23 mouse cellular contexts compared by ENCODE assay signal in genomic region chr8:58253620-58254019, GRCm38 (mm10).
DNase-seq lines count a peak whose midpoint lies in the region; ATAC-seq and TF ChIP-seq lines count a peak whose summit lies in the region.
"Had no signal": no experiment of that assay in that cellular context is flagged by ENCODE, and none has a peak within 500 bp of the region (broad histone marks: within the 10 kb centered on the region; RNA-seq: fewer than 3 reads in every experiment).

No protein-coding gene starts in this region.

- no peak overlapping the region for H3K27ac ChIP-seq in forebrain, embryonic 13.5 days
- no peak overlapping the region for H3K27ac ChIP-seq in forebrain, embryonic 11.5 days (ENCODE audit: low read depth, low read length)
- H3K27ac ChIP-seq in forebrain, postnatal 0 days (ENCODE audit: low read depth, low read length): no peak overlapping the region
- no peak overlapping the region for H3K27ac ChIP-seq in embryonic facial prominence, embryonic 10.5 days (replicated peaks)
- H3K27ac ChIP-seq: gastrocnemius, adult 2 months; hindbrain, embryonic 12.5 days; hindbrain, embryonic 15.5 days had no signal

- no peak overlapping the region for H3K9ac ChIP-seq in forebrain, embryonic 13.5 days
- no peak overlapping the region for H3K9ac ChIP-seq in forebrain, embryonic 11.5 days (ENCODE audit: low read length)
- H3K9ac ChIP-seq in forebrain, postnatal 0 days: no peak overlapping the region
- H3K9ac ChIP-seq: hindbrain, embryonic 12.5 days; hindbrain, embryonic 15.5 days had no signal

- H3K9me3 ChIP-seq in forebrain, embryonic 13.5 days (replicated peaks): no peaks in the 10 kb centered on the region
- H3K9me3 ChIP-seq in forebrain, embryonic 11.5 days (ENCODE audit: control insufficient read depth, low read length): no peaks in the 10 kb centered on the region
- no peaks in the 10 kb centered on the region for H3K9me3 ChIP-seq in forebrain, postnatal 0 days (ENCODE audit: low read length)
- no peaks in the 10 kb centered on the region for H3K9me3 ChIP-seq in embryonic facial prominence, embryonic 10.5 days
- H3K9me3 ChIP-seq: G1E; hindbrain, embryonic 12.5 days; hindbrain, embryonic 15.5 days had no signal

- ATAC-seq in forebrain, embryonic 13.5 days: peak; percentile 74
- ATAC-seq in forebrain, embryonic 11.5 days (replicated peaks; ENCODE audit: low FRiP score): no peak
- ATAC-seq in frontal cortex, adult (ENCODE audit: low TSS enrichment): peak; percentile 34; the same call in 1 of the 2 replicates
- peak; percentile 66 for ATAC-seq in forebrain, postnatal 0 days
- ATAC-seq: intestine, postnatal 0 days; Patski had no signal

- WGBS in forebrain, embryonic 13.5 days: 33% methylated on average over 1 of the region's 1 CpGs
- 69% methylated on average over 1 of the region's 1 CpGs for WGBS in forebrain, embryonic 11.5 days
- 23% methylated on average over 1 of the region's 1 CpGs for WGBS in forebrain, postnatal 0 days
- 68% methylated on average over 1 of the region's 1 CpGs for WGBS in embryonic facial prominence, embryonic 10.5 days

- DNase-seq in forebrain, embryonic 11.5 days (ENCODE audit: low spot score): no peak
- no peak for DNase-seq in frontal cortex, postnatal 36 days (ENCODE audit: low spot score in 2 of 2)
- peak; percentile 14 for DNase-seq in forebrain, postnatal 0 days
- no peak for DNase-seq in embryonic facial prominence, embryonic 10.5 days (ENCODE audit: low spot score)
- DNase-seq: adrenal gland, postnatal 10 days; adrenal gland, postnatal 36 days; B cell, adult 2 months; cerebellum, adult 11-12 months; cerebellum, adult 9-10 months; cerebellum, postnatal 14 days; gastrocnemius, adult 2 months; gastrocnemius, postnatal 14 days; heart, adult 11 months; kidney, adult 2 months had no signal

- H3K27me3 ChIP-seq in forebrain, embryonic 13.5 days: no peaks in the 10 kb centered on the region
- no peaks in the 10 kb centered on the region for H3K27me3 ChIP-seq in forebrain, embryonic 11.5 days (ENCODE audit: control insufficient read depth, insufficient read depth, low read length)
- no peaks in the 10 kb centered on the region for H3K27me3 ChIP-seq in forebrain, postnatal 0 days (ENCODE audit: insufficient read depth, low read length)
- no peaks in the 10 kb centered on the region for H3K27me3 ChIP-seq in embryonic facial prominence, embryonic 10.5 days (replicated peaks; ENCODE audit: low read depth, poor library complexity, severe bottlenecking)
- H3K27me3 ChIP-seq: CH12.LX; hindbrain, embryonic 12.5 days; hindbrain, embryonic 15.5 days had no signal

- no peak overlapping the region for H3K4me3 ChIP-seq in forebrain, embryonic 13.5 days
- no peak overlapping the region for H3K4me3 ChIP-seq in forebrain, embryonic 11.5 days (ENCODE audit: low read depth, low read length)
- no peak overlapping the region for H3K4me3 ChIP-seq in forebrain, postnatal 0 days (ENCODE audit: low read depth, low read length)
- no peak overlapping the region for H3K4me3 ChIP-seq in embryonic facial prominence, embryonic 10.5 days
- H3K4me3 ChIP-seq: gastrocnemius, adult 2 months; hindbrain, embryonic 12.5 days; hindbrain, embryonic 15.5 days had no signal

- no peak overlapping the region for H3K4me2 ChIP-seq in forebrain, embryonic 13.5 days
- no peak overlapping the region for H3K4me2 ChIP-seq in forebrain, embryonic 11.5 days (ENCODE audit: low read depth, low read length, severe bottlenecking)
- no peak overlapping the region for H3K4me2 ChIP-seq in forebrain, postnatal 0 days (ENCODE audit: low read depth)
- H3K4me2 ChIP-seq: heart, embryonic 11.5 days; hindbrain, embryonic 12.5 days; hindbrain, embryonic 15.5 days had no signal

- no peak for TF ChIP-seq CTCF in forebrain, postnatal 0 days (IDR thresholded peaks at IDR 0.05; ENCODE audit: low read depth)

- H3K36me3 ChIP-seq in forebrain, embryonic 13.5 days (ENCODE audit: poor library complexity, severe bottlenecking): no peaks in the 10 kb centered on the region
- H3K36me3 ChIP-seq in forebrain, embryonic 11.5 days (ENCODE audit: control insufficient read depth, insufficient read depth, low read length): no peaks in the 10 kb centered on the region
- H3K36me3 ChIP-seq in forebrain, postnatal 0 days (ENCODE audit: insufficient read depth): no peaks in the 10 kb centered on the region
- H3K36me3 ChIP-seq in embryonic facial prominence, embryonic 10.5 days (replicated peaks): no peaks in the 10 kb centered on the region
- H3K36me3 ChIP-seq: G1E; hindbrain, embryonic 12.5 days; hindbrain, embryonic 15.5 days had no signal

- H3K4me1 ChIP-seq in forebrain, embryonic 13.5 days: 0 out of 2 replicates have a peak, but pooled peaks cover 2% of the 10 kb centered on the region
- H3K4me1 ChIP-seq in forebrain, embryonic 11.5 days (replicated peaks; ENCODE audit: control insufficient read depth, insufficient read depth, low read length): no peaks in the 10 kb centered on the region
- H3K4me1 ChIP-seq in forebrain, postnatal 0 days (ENCODE audit: insufficient read depth): no peaks in the 10 kb centered on the region
- no peaks in the 10 kb centered on the region for H3K4me1 ChIP-seq in embryonic facial prominence, embryonic 10.5 days
- H3K4me1 ChIP-seq: hindbrain, embryonic 12.5 days; hindbrain, embryonic 15.5 days had no signal
